Mouse (Mus musculus) brain, adult 10 weeks (tissue): ENCODE results near the gene Tgtp2. TPM values are rescaled to one million over a fixed set of nuclear protein-coding genes. Genes with fewer than 3 reads are reported as not detected.

Experiments used
- polyA plus RNA-seq: library from polyadenylated mRNA; stranded (reverse); fragments of 350-450 nt; fragmentation: Illumina TruSeq; extraction: RNeasy Lipid Tissue Mini Kit (QIAGEN cat#74804); gene quantifications from one replicate; pipeline ENCODE4 v1.2.3, GENCODE M21; 2015; ENCODE audit warnings: low read depth, low replicate concordance

Gene Tgtp2
- polyA plus RNA-seq: 1.4 TPM

DNA sequence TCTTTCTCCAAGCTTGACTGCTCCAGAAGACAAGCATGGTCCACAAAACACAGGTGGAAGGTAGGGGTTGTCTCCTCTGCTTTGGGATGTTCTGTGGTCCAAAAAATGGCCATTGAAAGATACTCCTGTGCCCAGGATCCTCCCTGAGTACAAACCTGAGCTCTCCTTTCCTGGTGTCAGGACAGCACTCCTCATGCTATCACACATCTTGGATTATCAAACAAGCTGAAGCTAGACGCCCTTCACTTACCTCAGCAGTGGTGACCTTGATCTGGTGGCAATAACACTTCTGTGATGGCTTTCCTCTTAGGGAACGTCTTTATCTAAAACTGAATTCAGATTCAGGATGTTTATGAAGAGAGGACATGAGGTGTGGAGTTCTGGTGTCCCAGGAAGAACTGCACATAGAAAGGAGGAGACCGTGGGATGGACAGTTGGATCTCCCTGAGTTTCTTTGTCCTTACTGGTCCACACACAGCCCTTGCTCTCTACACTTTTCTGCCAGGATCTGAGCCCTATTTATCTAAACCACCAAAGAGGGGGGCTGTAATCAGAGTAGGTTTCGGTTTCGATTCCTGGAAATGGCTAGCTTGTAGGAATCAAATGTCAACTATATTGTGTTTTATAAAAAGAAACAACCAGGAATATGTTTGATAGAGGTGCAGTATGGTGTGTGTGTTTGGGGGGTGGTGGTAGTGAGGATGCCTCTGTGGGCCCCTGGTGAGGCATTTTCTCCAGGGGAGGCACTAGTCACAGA, at the start of gene Tgtp2:
Tgtp2 (minus strand) TSS at position 494 of the 757 bp plus-strand sequence.

DNA sequence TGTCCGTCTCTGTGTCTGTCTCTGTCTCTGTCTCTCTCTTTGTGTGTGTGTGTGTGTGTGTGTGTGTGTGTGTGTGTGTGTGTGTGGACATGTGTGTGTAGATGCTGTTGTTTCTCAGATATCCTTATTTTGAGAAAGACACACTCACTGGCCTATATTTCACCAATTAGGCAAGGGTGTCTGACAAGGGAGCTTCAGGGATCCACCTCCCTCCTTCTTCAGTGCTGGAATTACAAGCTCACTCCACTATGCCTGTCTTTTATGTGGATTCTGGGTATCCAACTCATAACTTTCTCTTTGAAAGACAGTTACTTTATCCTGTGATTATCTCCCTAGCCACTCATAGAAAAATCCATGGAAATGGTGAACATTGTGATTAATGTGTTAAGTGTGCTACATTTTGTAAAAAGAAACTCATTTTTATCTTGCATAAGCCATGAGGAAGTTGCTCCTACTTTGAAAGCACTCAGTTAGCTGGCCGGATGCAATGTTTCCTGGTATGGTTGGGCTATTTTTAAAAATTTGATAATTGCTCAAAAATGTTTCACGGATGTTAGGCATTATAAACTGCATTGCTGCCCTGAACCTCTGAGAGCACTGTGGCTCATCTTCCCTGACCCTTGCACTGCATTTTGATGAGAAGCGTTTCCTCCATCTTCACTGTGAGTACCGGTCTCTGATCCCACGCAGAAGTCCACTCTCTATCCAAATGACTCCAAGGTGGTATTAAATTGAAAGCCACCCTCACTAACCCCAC, 12.2 kb upstream of the Tgtp2 start, which contains the start of gene Ifi47:
Ifi47 (plus strand) TSS at position 587 of the 757 bp plus-strand sequence.

DNA sequence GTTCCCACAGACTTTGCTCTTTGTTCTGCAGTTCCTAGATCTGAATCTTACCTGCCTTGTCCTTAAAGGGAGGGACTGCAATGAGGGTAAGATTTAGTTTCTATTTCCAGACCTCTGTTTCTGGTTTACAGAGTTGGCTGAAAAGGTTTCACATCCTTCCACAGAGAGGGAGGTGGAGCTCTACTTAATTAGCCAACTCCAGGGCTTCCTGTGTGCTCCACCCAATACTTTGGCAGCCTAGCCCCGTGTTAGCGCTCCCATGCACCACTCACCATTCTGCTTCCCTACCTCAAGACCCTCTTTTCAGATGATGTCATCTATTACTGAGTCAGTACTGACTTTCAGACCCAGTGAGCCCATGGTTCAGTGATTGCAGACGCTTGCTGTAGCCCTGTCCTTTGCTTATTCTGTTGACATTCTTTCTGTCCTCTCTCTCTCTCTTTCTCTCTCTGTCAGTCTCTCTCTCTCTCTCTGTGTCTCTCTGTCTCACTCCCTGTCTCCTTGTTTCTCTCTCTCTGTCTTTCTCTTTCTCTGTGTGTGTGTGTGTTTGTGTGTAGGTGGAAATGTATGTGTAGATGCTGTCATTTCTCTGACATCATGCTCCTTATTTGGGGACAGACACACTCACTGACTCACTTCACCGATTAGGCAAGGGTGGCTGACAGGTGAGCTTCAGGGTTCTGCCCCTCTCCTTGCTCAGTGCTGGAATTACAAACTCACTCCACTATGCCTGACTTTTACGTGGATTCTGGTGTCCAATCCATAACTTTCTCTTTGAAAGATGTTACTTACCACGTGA, 12.7 kb downstream of the Tgtp2 start, which contains the start of gene 9930111J21Rik2:
9930111J21Rik2 (minus strand) TSS at position 150 of the 799 bp plus-strand sequence.

Other genes starting within 250 kb of the Tgtp2 start
- gene Trim41, start 246.9 kb downstream of the Tgtp2 start, polyA plus RNA-seq: 34.2 TPM
- 3.4 TPM for gene Trim7, start 238.1 kb downstream of the Tgtp2 start, polyA plus RNA-seq
- gene Gm12184, start 237.6 kb downstream of the Tgtp2 start, polyA plus RNA-seq: 11.3 TPM
- gene Irgm1, start 192.5 kb downstream of the Tgtp2 start, polyA plus RNA-seq: 12.1 TPM
- not detected for gene Gm5431, start 162.0 kb downstream of the Tgtp2 start, polyA plus RNA-seq
- gene Psme2b, start 118.0 kb downstream of the Tgtp2 start, polyA plus RNA-seq: 1.7 TPM
- gene Olfr56, start 85.3 kb downstream of the Tgtp2 start, polyA plus RNA-seq: not detected
- 1.6 TPM for gene 9930111J21Rik1, start 84.8 kb downstream of the Tgtp2 start, polyA plus RNA-seq
- gene Gm12185, start 72.0 kb downstream of the Tgtp2 start, polyA plus RNA-seq: not detected
- 1.6 TPM for gene Tgtp1, start 70.0 kb downstream of the Tgtp2 start, polyA plus RNA-seq
- 1.9 TPM for gene 9930111J21Rik2, start 13.0 kb downstream of the Tgtp2 start, polyA plus RNA-seq
- 2.4 TPM for gene Ifi47, start 12.4 kb upstream of the Tgtp2 start, polyA plus RNA-seq
- not detected for gene Olfr1396, start 50.7 kb upstream of the Tgtp2 start, polyA plus RNA-seq
- gene Olfr1395, start 78.1 kb upstream of the Tgtp2 start, polyA plus RNA-seq: not detected
- gene Olfr1394, start 90.2 kb upstream of the Tgtp2 start, polyA plus RNA-seq: not detected
- 0.07 TPM for gene Btnl9, start 123.0 kb upstream of the Tgtp2 start, polyA plus RNA-seq
- 28.5 TPM for gene Zfp62, start 139.1 kb upstream of the Tgtp2 start, polyA plus RNA-seq
- 50.2 TPM for gene Mgat1, start 180.0 kb upstream of the Tgtp2 start, polyA plus RNA-seq
- 0.80 TPM for gene Olfr1393, start 214.1 kb upstream of the Tgtp2 start, polyA plus RNA-seq
- gene Olfr1392, start 221.1 kb upstream of the Tgtp2 start, polyA plus RNA-seq: not detected
- not detected for gene Olfr10, start 240.5 kb upstream of the Tgtp2 start, polyA plus RNA-seq